ENCODE assay signal across 18 mouse cellular contexts in genomic region chr14:56604438-56604837, GRCm38 (mm10).
"Had no signal": no experiment of that assay in that cellular context is flagged by ENCODE, and none has a peak within 500 bp of the region (broad histone marks: within the 10 kb centered on the region; RNA-seq: fewer than 3 reads in every experiment).

No protein-coding gene starts in this region.

- DNase-seq: left cerebral cortex, postnatal 4 days; lung, adult 2 months; lung, postnatal 14 days; lung, postnatal 4 days; right cerebral cortex, adult 18-20 months; right cerebral cortex, postnatal 14 days; right cerebral cortex, postnatal 4 days; spleen, adult 18-20 months; thymus, postnatal 36 days had no signal

- H3K4me2 ChIP-seq: limb, embryonic 12.5 days; limb, embryonic 15.5 days; liver, embryonic 12.5 days; liver, embryonic 15.5 days; midbrain, embryonic 12.5 days; midbrain, embryonic 15.5 days; neural tube, embryonic 12.5 days; neural tube, embryonic 15.5 days; stomach, embryonic 15.5 days had no signal

- H3K4me3 ChIP-seq: limb, embryonic 12.5 days; limb, embryonic 15.5 days; liver, embryonic 12.5 days; liver, embryonic 15.5 days; midbrain, embryonic 12.5 days; midbrain, embryonic 15.5 days; neural tube, embryonic 12.5 days; neural tube, embryonic 15.5 days; stomach, embryonic 15.5 days had no signal

- ATAC-seq: liver, embryonic 12.5 days; midbrain, embryonic 15.5 days had no signal

- H3K36me3 ChIP-seq: limb, embryonic 12.5 days; midbrain, embryonic 12.5 days; midbrain, embryonic 15.5 days; neural tube, embryonic 12.5 days; neural tube, embryonic 15.5 days had no signal

- H3K9me3 ChIP-seq: limb, embryonic 12.5 days; limb, embryonic 15.5 days; liver, embryonic 12.5 days; liver, embryonic 15.5 days; midbrain, embryonic 12.5 days; midbrain, embryonic 15.5 days; neural tube, embryonic 12.5 days; neural tube, embryonic 15.5 days; stomach, embryonic 15.5 days had no signal

- H3K4me1 ChIP-seq: limb, embryonic 12.5 days; limb, embryonic 15.5 days; liver, embryonic 12.5 days; liver, embryonic 15.5 days; midbrain, embryonic 12.5 days; midbrain, embryonic 15.5 days; neural tube, embryonic 12.5 days; neural tube, embryonic 15.5 days; stomach, embryonic 15.5 days had no signal

- H3K9ac ChIP-seq: limb, embryonic 12.5 days; limb, embryonic 15.5 days; liver, embryonic 12.5 days; liver, embryonic 15.5 days; midbrain, embryonic 12.5 days; midbrain, embryonic 15.5 days; neural tube, embryonic 12.5 days; neural tube, embryonic 15.5 days; stomach, embryonic 15.5 days had no signal

- H3K27ac ChIP-seq: limb, embryonic 12.5 days; limb, embryonic 15.5 days; liver, embryonic 12.5 days; liver, embryonic 15.5 days; midbrain, embryonic 12.5 days; midbrain, embryonic 15.5 days; neural tube, embryonic 12.5 days; neural tube, embryonic 15.5 days; stomach, embryonic 15.5 days had no signal

- H3K27me3 ChIP-seq: limb, embryonic 12.5 days; limb, embryonic 15.5 days; liver, embryonic 12.5 days; liver, embryonic 15.5 days; midbrain, embryonic 12.5 days; midbrain, embryonic 15.5 days; neural tube, embryonic 12.5 days; neural tube, embryonic 15.5 days; stomach, embryonic 15.5 days had no signal
